Mouse (Mus musculus): ENCODE measurements around the gene Lrrc75a. TPM values are rescaled to one million over a fixed set of nuclear protein-coding genes. Genes with fewer than 3 reads are reported as not detected.

Gene Lrrc75a
- total and polyA plus RNA-seq, 3 experiments = 7.0 to 8.9 TPM; not detected in 1

GRCm38 (mm10) chr11:62648591-62649391 lies 468 bp upstream of the Lrrc75a start, which contains the start of gene Mmgt2:
TSS of gene Mmgt2 (plus strand) at chr11:62648664.
- H3K9me3 ChIP-seq (replicated peaks; ENCODE audit: insufficient read depth, low read length) = no peaks in the 10 kb centered on the region
- H3K27ac ChIP-seq (ENCODE audit: control insufficient read depth, low read depth, low read length) = peak within 1 kb of the TSS; percentile 75
- peak within 1 kb of the TSS; percentile 72 to 94 for H3K4me3 ChIP-seq (ENCODE audit: control insufficient read depth in 1 of 2, insufficient read depth in 1 of 2, low read depth in 2 of 2, low read length in 2 of 2)
- peaks cover 20 to 28% of the 10 kb centered on the region in 2 experiments for H3K4me1 ChIP-seq (ENCODE audit: control insufficient read depth in 1 of 2, insufficient read depth in 2 of 2, low read length in 2 of 2)
- H3K36me3 ChIP-seq (ENCODE audit: control insufficient read depth in 1 of 2, insufficient read depth in 2 of 2, low read length in 2 of 2) = peaks cover 0 to 26% of the 10 kb centered on the region in 2 experiments; a peak in 3 of 4 replicates
- H3K9ac ChIP-seq (ENCODE audit: control insufficient read depth, low read depth, low read length, poor library complexity, severe bottlenecking) = peak within 1 kb of the TSS; percentile 75
- no peaks in the 10 kb centered on the region for H3K27me3 ChIP-seq (ENCODE audit: control insufficient read depth in 1 of 2, insufficient read depth in 2 of 2, low read length in 2 of 2)
- H3K79me2 ChIP-seq (ENCODE audit: control insufficient read depth, insufficient read depth, low read length, poor library complexity) = peaks cover 9% of the 10 kb centered on the region
- peak; percentile 97 for DNase-seq (ENCODE audit: low read depth, low spot score)
- no peak for TF ChIP-seq USF1 (IDR thresholded peaks at IDR 0.05; ENCODE audit: low read depth, low read length)
- 0 out of 2 replicates have a peak, but pooled peaks have one; percentile 34 for TF ChIP-seq TCF12 (IDR thresholded peaks at IDR 0.05; ENCODE audit: low read depth, low read length)
- 0 out of 4 replicates have a peak, but pooled peaks of 1 of the 2 experiments have one; percentile 36 for TF ChIP-seq USF2 (IDR thresholded peaks at IDR 0.05; ENCODE audit: borderline replicate concordance in 1 of 2, insufficient read depth in 1 of 2, low read depth in 1 of 2, low read length in 2 of 2)
- TF ChIP-seq ZC3H11A (IDR thresholded peaks at IDR 0.05; ENCODE audit: low read depth, low read length) = 0 out of 2 replicates have a peak, but pooled peaks have one; percentile 15
- TF ChIP-seq ZNF384 (IDR thresholded peaks at IDR 0.05; ENCODE audit: low read depth, low read length) = no peak
- TF ChIP-seq JUND (IDR thresholded peaks at IDR 0.05; ENCODE audit: low read depth, low read length) = no peak
- TF ChIP-seq ELF1 (IDR thresholded peaks at IDR 0.05; ENCODE audit: low read depth, low read length) = peak; percentile 67
- no peak for TF ChIP-seq CHD2 (IDR thresholded peaks at IDR 0.05; ENCODE audit: low read length)
- TF ChIP-seq MAZ (IDR thresholded peaks at IDR 0.05; ENCODE audit: low read depth, low read length) = peak; percentile 100
- peak; percentile 48 to 99 (median 91) for TF ChIP-seq CTCF (IDR thresholded peaks at IDR 0.05 in 2 of 3, conservative IDR thresholded peaks at IDR 0.05 in 1 of 3; ENCODE audit: control insufficient read depth in 1 of 3, insufficient read depth in 1 of 3, low read depth in 2 of 3, low read length in 3 of 3, poor library complexity in 1 of 3, severe bottlenecking in 1 of 3)
- TF ChIP-seq RAD21 (IDR thresholded peaks at IDR 0.05; ENCODE audit: low read depth, low read length) = peak; percentile 24
- TF ChIP-seq NELFE (IDR thresholded peaks at IDR 0.05; ENCODE audit: low read depth, low read length) = peak; percentile 61
- TF ChIP-seq EP300 (IDR thresholded peaks at IDR 0.05; ENCODE audit: low read depth in 1 of 2, low read length in 2 of 2) = peak in 1 of 2 experiments; percentile 17; a peak in 2 of 4 replicates
- no peak for TF ChIP-seq GABPA (IDR thresholded peaks at IDR 0.05; ENCODE audit: low read depth, low read length)
- TF ChIP-seq BHLHE40 (IDR thresholded peaks at IDR 0.05; ENCODE audit: borderline replicate concordance, low read depth, low read length) = no peak
- TF ChIP-seq UBTF (IDR thresholded peaks at IDR 0.05; ENCODE audit: borderline replicate concordance, insufficient read depth, low read depth, low read length) = peak; percentile 97; the same call in 1 of the 2 replicates
- no peak for TF ChIP-seq TAL1 (IDR thresholded peaks at IDR 0.05; ENCODE audit: low read length)
- peak; percentile 76 for TF ChIP-seq TBP (IDR thresholded peaks at IDR 0.05; ENCODE audit: low read depth, low read length)
- TF ChIP-seq MEF2A (IDR thresholded peaks at IDR 0.05; ENCODE audit: extremely low read depth, insufficient replicate concordance, low read depth, low read length, poor library complexity, severe bottlenecking) = no peak
- no peak for TF ChIP-seq GATA1 (IDR thresholded peaks at IDR 0.05; ENCODE audit: low read depth, low read length)
- peak in 1 of 2 experiments; percentile 64; a peak in 1 of 4 replicates for TF ChIP-seq POLR2A (IDR thresholded peaks at IDR 0.05; ENCODE audit: control insufficient read depth in 1 of 2, insufficient read depth in 1 of 2, low read depth in 1 of 2, low read length in 2 of 2, poor library complexity in 1 of 2)
- TF ChIP-seq RCOR1 (IDR thresholded peaks at IDR 0.05; ENCODE audit: low read depth, low read length) = peak; percentile 39; the same call in 1 of the 2 replicates
- no peak for TF ChIP-seq MAFK (IDR thresholded peaks at IDR 0.05; ENCODE audit: borderline replicate concordance, low read depth, low read length)
- no peak for TF ChIP-seq ZKSCAN1 (IDR thresholded peaks at IDR 0.05; ENCODE audit: low read depth, low read length)
- TF ChIP-seq NRF1 (IDR thresholded peaks at IDR 0.05; ENCODE audit: insufficient read depth, low read depth, low read length, poor library complexity, severe bottlenecking) = 0 out of 2 replicates have a peak, but pooled peaks have one; percentile 32
- no peak for TF ChIP-seq POLR2AphosphoS5 (IDR thresholded peaks at IDR 0.05; ENCODE audit: borderline replicate concordance, low read depth, low read length)
- peak; percentile 70 for TF ChIP-seq SMC3 (IDR thresholded peaks at IDR 0.05; ENCODE audit: low read depth, low read length)
- TF ChIP-seq ZMIZ1 (IDR thresholded peaks at IDR 0.05; ENCODE audit: low read depth, low read length) = no peak
- TF ChIP-seq ETS1 (IDR thresholded peaks at IDR 0.05; ENCODE audit: low read depth, low read length) = peak; percentile 42
- TF ChIP-seq POLR2AphosphoS2 (IDR thresholded peaks at IDR 0.05; ENCODE audit: low read length) = no peak
- TF ChIP-seq MYB (IDR thresholded peaks at IDR 0.05; ENCODE audit: low read depth, low read length) = no peak
- peak; percentile 46 for TF ChIP-seq MAX (IDR thresholded peaks at IDR 0.05; ENCODE audit: low read length)
- TF ChIP-seq SIN3A (IDR thresholded peaks at IDR 0.05; ENCODE audit: low read length) = peak; percentile 61
- 0 out of 2 replicates have a peak, but pooled peaks have one; percentile 67 for TF ChIP-seq MYC (IDR thresholded peaks at IDR 0.05; ENCODE audit: low read depth, low read length)
- TF ChIP-seq CHD1 (IDR thresholded peaks at IDR 0.05; ENCODE audit: low read depth, low read length) = no peak
